Mouse (Mus musculus) testis, adult 2 months (tissue): ENCODE results near the gene Stx8. TPM values are rescaled to one million over a fixed set of nuclear protein-coding genes. Genes with fewer than 3 reads are reported as not detected.

Experiments
- H3K27ac ChIP-seq: fragments of 200-500 bp; 2 replicates; pipeline ENCODE4 v1.5.1; 2012; ENCODE audit warnings: low read depth, low read length; ENCODE audit not compliant: control insufficient read depth, insufficient read depth
- H3K27me3 ChIP-seq: fragments of 200-500 bp; 2 replicates; pipeline ENCODE4 v1.6.1; 2012; ENCODE audit warnings: mild to moderate bottlenecking, low read length, moderate library complexity; ENCODE audit not compliant: control insufficient read depth, insufficient read depth
- H3K36me3 ChIP-seq: fragments of 200-500 bp; 2 replicates; pipeline ENCODE4 v1.6.1; 2012; ENCODE audit warnings: mild to moderate bottlenecking, low read length; ENCODE audit not compliant: control insufficient read depth, insufficient read depth
- H3K4me1 ChIP-seq: fragments of 200-500 bp; 2 replicates; pipeline ENCODE4 v1.6.1; 2012; ENCODE audit warnings: low read length; ENCODE audit not compliant: control insufficient read depth, insufficient read depth
- H3K4me3 ChIP-seq: fragments of 200-500 bp; 2 replicates; pipeline ENCODE4 v1.5.1; 2012; ENCODE audit warnings: low read depth, mild to moderate bottlenecking, low read length, moderate library complexity, mixed read lengths; ENCODE audit not compliant: control insufficient read depth
- CTCF ChIP-seq: fragments of 200-500 bp; IDR thresholded peaks from 2 replicates; pipeline ENCODE4 v1.5.1; 2012; ENCODE audit warnings: low read depth, mild to moderate bottlenecking, inconsistent platforms, low read length, moderate library complexity; ENCODE audit not compliant: control insufficient read depth, insufficient read depth, insufficient replicate concordance
- POLR2A ChIP-seq: fragments of 200-500 bp; IDR thresholded peaks from 2 replicates; pipeline ENCODE4 v1.6.1; 2012; ENCODE audit warnings: low read depth, mild to moderate bottlenecking, inconsistent platforms, low read length, moderate library complexity; ENCODE audit not compliant: control insufficient read depth
- polyA plus RNA-seq: library from polyadenylated mRNA; depleted of rRNA; stranded (reverse); fragments of >200 nt; gene quantifications from 2 replicates; pipeline ENCODE4 v1.2.3, GENCODE M21; 2012

Stx8 gene
- polyA plus RNA-seq, 1 experiment: 19.6 TPM

GRCm38 (mm10) chr11:68146456-68146851 is 180.5 kb downstream of the Stx8 start:
- TF ChIP-seq CTCF: no peak
- no peak for TF ChIP-seq POLR2A
- Histone ChIP-seq H3K4me1 (no peaks in the 10 kb centered on the region), H3K36me3 (no peaks in the 10 kb centered on the region), H3K27me3 (no peaks in the 10 kb centered on the region), H3K27ac (no peak overlapping the region), H3K4me3 (no peak overlapping the region)

- no peaks in the 10 kb centered on the region for H3K36me3 ChIP-seq
- TF ChIP-seq POLR2A (no peak), CTCF (no peak)
- no peak overlapping the region for H3K27ac ChIP-seq
- H3K4me3 ChIP-seq: no peak overlapping the region
- no peaks in the 10 kb centered on the region for H3K27me3 ChIP-seq
- H3K4me1 ChIP-seq: no peaks in the 10 kb centered on the region
These were observed 184.9 kb downstream of the Stx8 start for GRCm38 (mm10) chr11:68150938-68151337.

GRCm38 (mm10) chr11:68155821-68156220 is 189.8 kb downstream of the Stx8 start:
- Histone ChIP-seq H3K27ac (no peak overlapping the region), H3K4me3 (no peak overlapping the region), H3K4me1 (no peaks in the 10 kb centered on the region), H3K36me3 (no peaks in the 10 kb centered on the region), H3K27me3 (no peaks in the 10 kb centered on the region)
- TF ChIP-seq POLR2A (no peak), CTCF (no peak)

GRCm38 (mm10) chr11:68158166-68158565 is 192.2 kb downstream of the Stx8 start:
- H3K4me3 ChIP-seq: no peak overlapping the region
- H3K36me3 ChIP-seq: no peaks in the 10 kb centered on the region
- no peaks in the 10 kb centered on the region for H3K4me1 ChIP-seq
- no peak overlapping the region for H3K27ac ChIP-seq
- H3K27me3 ChIP-seq: no peaks in the 10 kb centered on the region
- TF ChIP-seq POLR2A (no peak), CTCF (no peak)

- H3K27me3 ChIP-seq: no peaks in the 10 kb centered on the region
- TF ChIP-seq CTCF (no peak), POLR2A (no peak)
- H3K27ac ChIP-seq: no peak overlapping the region
These were observed 193.9 kb downstream of the Stx8 start for GRCm38 (mm10) chr11:68159867-68160266.

GRCm38 (mm10) chr11:68164408-68164807 is 198.4 kb downstream of the Stx8 start:
- no peak overlapping the region for H3K27ac ChIP-seq

More at GRCm38 (mm10) chr11:68159867-68160266, 193.9 kb downstream of the Stx8 start:
- H3K36me3 ChIP-seq: no peaks in the 10 kb centered on the region
- no peaks in the 10 kb centered on the region for H3K4me1 ChIP-seq
- H3K4me3 ChIP-seq: no peak overlapping the region

GRCm38 (mm10) chr11:68168427-68168826 is 202.4 kb downstream of the Stx8 start:
- TF ChIP-seq CTCF: no peak
- no peak for TF ChIP-seq POLR2A
- no peaks in the 10 kb centered on the region for H3K4me1 ChIP-seq
- H3K27me3 ChIP-seq: no peaks in the 10 kb centered on the region
- H3K36me3 ChIP-seq: no peaks in the 10 kb centered on the region
- H3K27ac ChIP-seq: no peak overlapping the region
- no peak overlapping the region for H3K4me3 ChIP-seq

More at GRCm38 (mm10) chr11:68164408-68164807, 198.4 kb downstream of the Stx8 start:
- Histone ChIP-seq H3K4me3 (no peak overlapping the region), H3K36me3 (no peaks in the 10 kb centered on the region), H3K27me3 (no peaks in the 10 kb centered on the region), H3K4me1 (no peaks in the 10 kb centered on the region)
- no peak for TF ChIP-seq POLR2A
- no peak for TF ChIP-seq CTCF
